Mouse (Mus musculus) spleen, postnatal 0 days (tissue): ENCODE results near the gene Snrnp25. TPM values are rescaled to one million over a fixed set of nuclear protein-coding genes. Genes with fewer than 3 reads are reported as not detected.

Experiments
- polyA plus RNA-seq: library from polyadenylated mRNA; unstranded; fragments of >200 nt; fragmentation: Nextera tagmentation; extraction: Ambion mirVana; gene quantifications from 2 replicates; pipeline ENCODE4 v1.2.1, GENCODE M21; 2015

The Snrnp25 gene
- polyA plus RNA-seq: 66.6 and 73.4 TPM in 2 replicates

GRCm38 (mm10) chr11:32205058-32205873, at the start of gene Snrnp25:
TSS of gene Snrnp25 (plus strand) at chr11:32205415.

GRCm38 (mm10) chr11:32200075-32200601, 5.1 kb upstream of the Snrnp25 start, which contains the start of gene Il9r:
TSS of gene Il9r (minus strand) at chr11:32200279.

GRCm38 (mm10) chr11:32221951-32222409, 16.8 kb downstream of the Snrnp25 start, which contains the start of gene Rhbdf1:
TSS of gene Rhbdf1 (minus strand) at chr11:32222300.

GRCm38 (mm10) chr11:32226124-32226871, 21.1 kb downstream of the Snrnp25 start, which contains the start of gene Mpg:
TSS of gene Mpg (plus strand) at chr11:32226505.

Other genes with a start within 250 kb of the Snrnp25 start
- not detected in 2 replicates for gene 4930524B15Rik, start 239.8 kb upstream of the Snrnp25 start, polyA plus RNA-seq
- gene Nsg2, start 205.0 kb upstream of the Snrnp25 start, polyA plus RNA-seq: 0.12 and 0.30 TPM in 2 replicates
- 0.14 and 0.19 TPM in 2 replicates for gene Il9r, start 5.1 kb upstream of the Snrnp25 start, polyA plus RNA-seq
- gene Rhbdf1, start 16.9 kb downstream of the Snrnp25 start, polyA plus RNA-seq: 8.4 and 10.8 TPM in 2 replicates
- gene Mpg, start 21.1 kb downstream of the Snrnp25 start, polyA plus RNA-seq: 24.9 and 25.2 TPM in 2 replicates
- gene Nprl3, start 62.3 kb downstream of the Snrnp25 start, polyA plus RNA-seq: 47.1 and 51.0 TPM in 2 replicates
- 2.3 and 3.2 TPM in 2 replicates for gene Hba-x, start 71.0 kb downstream of the Snrnp25 start, polyA plus RNA-seq
- 58,889 and 63,294 TPM in 2 replicates for gene Hba-a1, start 78.1 kb downstream of the Snrnp25 start, polyA plus RNA-seq
- gene Hbq1b, start 81.5 kb downstream of the Snrnp25 start, polyA plus RNA-seq: 127 and 136 TPM in 2 replicates
- gene Hba-a2, start 91.1 kb downstream of the Snrnp25 start, polyA plus RNA-seq: 115,361 and 124,822 TPM in 2 replicates
- gene Hbq1a, start 94.7 kb downstream of the Snrnp25 start, polyA plus RNA-seq: 5.9 and 6.7 TPM in 2 replicates
- gene Sh3pxd2b, start 142.4 kb downstream of the Snrnp25 start, polyA plus RNA-seq: 4.3 and 6.0 TPM in 2 replicates
- gene Ubtd2, start 250.0 kb downstream of the Snrnp25 start, polyA plus RNA-seq: 8.6 and 10.3 TPM in 2 replicates